Mouse (Mus musculus) gastrocnemius, adult 18-20 months (tissue): ENCODE data around the gene Mgat4c. TPM values are rescaled to one million over a fixed set of nuclear protein-coding genes. Genes with fewer than 3 reads are reported as not detected.
"Not testable (repeated sequence)": the region's sequence is repeated elsewhere in the genome, so short reads cannot be mapped to it uniquely, and the experiment has no call there.

ENCODE experiments used
- DNase-seq: peaks from one replicate; pipeline ENCODE4 v3.0.0; 2021; ENCODE audit warnings: low spot score
- total RNA-seq, 2 experiments: library from RNA; stranded (reverse); gene quantifications; 2 replicates each; pipeline ENCODE4 v1.2.3; 2021

Mgat4c gene
- total RNA-seq, 2 experiments from 2014 or later = not detected

GRCm38 (mm10) chr10:102127340-102127739 is 446.1 kb downstream of the Mgat4c start:
- no peak for DNase-seq

GRCm38 (mm10) chr10:102154865-102155264 is 473.6 kb downstream of the Mgat4c start:
- no peak for DNase-seq

GRCm38 (mm10) chr10:102155853-102156252 is 474.6 kb downstream of the Mgat4c start:
- no peak for DNase-seq

DNA sequence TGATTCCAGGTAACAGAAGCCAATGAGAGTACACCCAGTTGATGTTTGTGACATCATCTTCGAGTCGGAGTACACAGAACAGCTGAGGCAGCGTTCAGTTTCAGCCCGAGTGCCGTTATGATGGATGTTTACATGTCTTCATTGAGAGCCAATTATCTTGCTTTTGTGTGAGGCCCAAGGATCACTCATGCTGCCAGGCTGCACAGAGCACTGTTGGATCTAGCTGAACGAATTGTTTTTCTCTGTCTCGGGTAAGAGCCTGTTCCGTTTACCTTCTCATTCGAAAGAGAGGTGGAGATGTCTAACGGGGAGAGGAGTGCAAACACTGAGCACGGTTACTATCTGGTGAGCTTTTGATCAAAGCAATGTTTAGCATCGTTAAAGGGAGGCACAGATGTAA is 477.5 kb downstream of the Mgat4c start:
- DNase-seq = no peak

DNA sequence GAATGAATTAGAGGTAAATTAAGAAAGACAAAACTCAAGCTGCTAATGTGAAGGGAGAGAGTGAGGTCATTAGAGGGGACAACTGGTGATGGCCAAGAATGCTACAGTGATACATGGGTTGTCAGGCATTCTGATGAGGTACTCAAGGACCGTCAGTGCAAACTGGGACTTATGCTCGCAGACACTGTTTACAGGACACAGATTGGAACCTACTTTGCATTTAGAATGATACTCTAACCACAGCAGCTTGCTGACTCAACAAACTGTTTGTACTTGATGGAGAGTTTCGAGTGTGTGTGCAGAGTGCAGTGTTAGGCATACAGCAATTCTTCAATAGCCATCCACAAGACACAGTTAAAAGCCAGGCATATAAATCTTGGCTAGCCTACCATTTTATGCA is 503.4 kb downstream of the Mgat4c start:
- no peak for DNase-seq

GRCm38 (mm10) chr10:102191646-102192045 is 510.4 kb downstream of the Mgat4c start:
- no peak for DNase-seq

DNA sequence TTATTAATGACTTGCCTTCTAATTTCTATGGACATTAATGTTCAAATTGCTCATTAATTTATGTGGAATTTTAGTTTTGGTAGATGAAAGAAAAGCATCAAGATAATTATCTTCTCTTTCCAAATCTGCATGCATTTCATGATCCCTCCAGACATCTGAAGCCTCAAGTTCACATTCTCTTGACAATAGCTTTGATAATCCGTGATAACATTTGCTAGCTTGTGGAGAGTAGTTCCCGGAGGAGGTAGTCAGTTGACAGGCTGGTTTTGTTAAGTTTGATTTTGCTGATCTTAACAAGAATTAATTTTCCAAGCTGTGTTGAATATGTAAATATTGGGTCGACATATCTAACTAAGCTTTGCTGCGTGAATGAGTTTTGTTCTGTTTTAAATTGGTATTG is 515.6 kb downstream of the Mgat4c start:
- DNase-seq = no peak

- DNase-seq = no peak
These were observed 557.4 kb downstream of the Mgat4c start for GRCm38 (mm10) chr10:102238558-102239211.

GRCm38 (mm10) chr10:102243897-102244296 is 562.6 kb downstream of the Mgat4c start:
- DNase-seq = no peak

DNA sequence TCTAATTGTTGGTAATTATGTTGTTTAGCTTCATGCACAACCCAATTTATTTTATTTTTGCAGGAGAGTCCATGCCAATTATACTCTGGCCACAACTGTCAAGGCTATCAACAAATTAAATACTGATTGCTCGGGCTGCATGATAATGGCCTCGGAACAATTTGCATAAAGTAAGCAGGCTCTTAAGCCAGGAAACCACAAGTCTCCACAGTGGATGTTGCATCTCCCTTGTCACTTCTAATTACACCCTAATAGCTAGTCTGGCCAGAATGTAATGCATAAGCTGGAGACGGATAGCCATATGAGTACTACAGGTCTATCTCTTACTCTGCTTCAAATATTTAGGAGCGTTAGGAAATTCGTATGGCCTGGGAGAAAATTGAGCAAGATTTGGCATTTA is 563.3 kb downstream of the Mgat4c start:
- DNase-seq = no peak

DNA sequence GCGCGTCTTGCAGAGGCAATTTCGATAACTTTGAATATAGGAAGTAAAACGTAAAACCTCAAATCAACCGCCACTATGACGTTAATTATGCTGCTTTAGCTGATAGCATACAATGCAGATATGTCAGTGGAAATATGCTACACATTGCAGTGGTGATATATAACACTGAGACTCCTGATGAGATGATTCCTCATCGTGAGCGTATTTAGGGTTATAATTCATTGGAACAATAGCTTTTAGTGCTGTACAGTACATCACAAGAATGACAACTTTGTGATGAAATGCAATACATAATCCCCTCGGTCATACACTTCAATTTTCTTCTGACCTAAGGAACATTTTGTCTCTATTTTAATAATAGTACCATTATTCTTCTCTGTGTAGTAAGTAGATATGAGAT is 564.0 kb downstream of the Mgat4c start:
- no peak for DNase-seq

DNA sequence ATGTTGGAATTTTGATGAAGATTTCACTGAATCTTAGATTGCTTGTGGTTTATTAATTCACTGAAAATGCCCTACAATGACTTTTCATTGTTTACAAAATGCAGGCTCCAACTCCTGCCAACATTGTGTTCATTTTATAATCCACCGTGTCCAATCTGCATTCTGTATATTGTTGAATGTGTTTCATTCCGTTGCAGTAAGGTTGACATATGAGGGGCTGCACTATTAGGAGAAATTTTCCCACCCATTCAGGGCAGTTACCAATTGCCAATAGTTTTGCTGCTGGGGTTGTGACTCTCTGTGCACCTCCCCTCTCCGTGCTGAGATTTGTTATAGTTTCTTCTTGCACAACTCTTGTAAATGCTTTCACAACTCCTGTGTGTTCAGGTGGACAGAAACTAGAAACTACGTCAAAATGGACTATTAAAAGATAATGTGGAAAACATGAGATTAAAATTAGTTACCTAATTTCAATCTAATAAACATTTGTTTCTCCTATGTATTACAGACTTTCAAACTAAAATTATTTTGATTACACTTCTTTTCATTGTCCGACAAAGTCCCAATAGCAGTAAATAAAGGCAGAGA is 627.7 kb downstream of the Mgat4c start:
- no peak for DNase-seq

DNA sequence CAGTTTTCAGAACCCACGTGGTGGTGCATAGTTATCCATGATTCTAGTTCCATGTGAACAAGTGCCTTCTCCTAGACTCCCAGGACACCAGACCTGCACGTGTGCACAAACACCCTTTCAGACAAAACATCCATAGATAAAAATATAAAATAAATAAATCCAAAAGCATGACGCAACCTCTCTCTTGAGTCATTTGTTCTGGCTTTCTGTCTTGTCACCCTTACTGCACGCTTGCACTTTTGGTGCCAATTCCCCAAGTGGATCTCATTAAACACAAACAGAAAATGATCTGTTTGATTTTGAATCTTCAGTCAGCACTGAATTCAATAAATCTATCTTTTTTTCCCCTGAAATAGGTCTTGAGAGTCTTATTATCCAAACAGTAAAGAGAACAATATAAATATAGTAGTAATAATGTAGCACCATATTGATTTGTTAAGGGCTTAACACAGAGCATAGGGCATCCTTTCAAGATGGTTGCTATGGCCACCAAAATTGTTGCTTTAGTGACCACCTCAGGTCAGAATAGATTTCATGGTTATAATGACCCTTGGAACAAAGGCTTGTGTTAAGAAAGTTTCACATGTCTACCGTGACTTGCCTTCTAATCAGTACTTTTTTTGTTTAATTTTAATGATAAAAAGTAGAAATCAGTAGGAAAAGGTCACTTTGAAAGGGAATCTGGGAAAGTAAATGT is 684.5 kb downstream of the Mgat4c start:
- no peak for DNase-seq

DNA sequence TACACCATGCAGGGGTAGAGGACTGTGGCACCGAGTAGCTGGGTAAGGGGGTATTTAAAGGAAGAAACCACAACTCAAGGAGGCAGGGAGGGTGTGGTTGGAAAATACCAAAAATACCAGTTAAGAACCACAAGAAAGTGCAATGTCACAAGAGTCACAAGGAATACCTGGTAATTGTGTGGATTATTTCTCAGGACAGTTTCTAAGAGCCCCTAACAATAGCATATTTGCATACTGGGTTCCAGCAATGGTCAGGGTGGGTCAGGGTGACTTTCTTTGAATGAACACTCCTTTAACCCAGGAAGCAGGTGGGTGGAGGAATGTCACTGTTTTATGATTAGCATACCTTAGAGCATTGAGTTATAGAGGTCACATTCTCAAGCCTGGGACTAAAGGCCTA is 689.3 kb downstream of the Mgat4c start:
- DNase-seq = no peak

- DNase-seq = no peak
These were observed 690.8 kb downstream of the Mgat4c start for GRCm38 (mm10) chr10:102372111-102372510.

DNA sequence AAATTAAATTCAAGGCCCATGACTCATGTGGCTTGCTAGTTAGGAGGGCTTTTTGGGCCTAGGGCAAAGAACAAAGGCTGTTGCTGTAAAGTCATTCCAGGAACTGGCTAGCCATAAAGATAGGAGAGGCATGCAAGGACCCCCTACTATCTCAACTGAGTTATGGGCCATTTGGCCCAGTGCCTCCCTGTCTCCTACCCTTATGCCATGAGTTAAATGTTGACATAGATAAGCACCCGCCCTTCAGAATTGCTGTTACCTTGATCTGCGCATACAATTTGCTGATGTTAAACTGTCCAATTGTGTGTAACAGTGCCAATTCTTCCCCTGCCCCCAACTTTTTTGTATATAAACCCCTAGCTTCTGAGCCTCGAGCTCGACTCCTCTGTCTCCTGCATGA is 692.8 kb downstream of the Mgat4c start:
- DNase-seq = no peak

GRCm38 (mm10) chr10:102377377-102377776 is 696.1 kb downstream of the Mgat4c start:
- no peak for DNase-seq

- DNase-seq = no peak
These were observed 707.9 kb downstream of the Mgat4c start for GRCm38 (mm10) chr10:102389223-102389622.

DNA sequence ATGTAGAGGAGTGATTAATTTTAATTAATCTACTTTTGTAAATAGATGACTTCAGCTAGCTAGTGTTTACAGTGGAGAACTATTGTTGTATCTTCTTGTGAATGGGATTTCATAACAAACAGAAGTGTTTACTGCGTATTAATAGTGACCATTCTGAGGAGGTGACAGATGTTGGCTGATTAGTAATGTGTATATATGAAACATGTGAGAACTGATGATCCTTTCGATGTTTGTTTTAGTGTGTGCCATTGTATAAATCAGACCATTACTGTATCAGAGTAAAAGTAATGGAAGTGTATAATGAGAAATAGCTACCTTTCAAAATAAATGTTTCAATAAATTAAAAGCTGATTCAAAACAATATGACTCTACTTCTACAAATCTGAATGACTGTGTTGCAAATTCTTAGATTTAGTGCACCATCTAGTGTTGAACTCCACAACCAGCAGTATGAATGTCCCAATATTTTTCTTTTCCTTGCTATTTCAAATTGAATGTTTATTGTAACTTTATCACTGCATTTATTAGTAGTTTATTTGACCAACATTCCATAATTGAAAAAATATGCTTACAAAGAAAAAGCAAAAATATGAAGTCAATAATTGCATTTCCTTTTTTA is 736.5 kb downstream of the Mgat4c start:
- no peak for DNase-seq

GRCm38 (mm10) chr10:102435048-102435447 is 753.8 kb downstream of the Mgat4c start:
- peak; percentile 5 for DNase-seq

GRCm38 (mm10) chr10:102435467-102435866 is 754.2 kb downstream of the Mgat4c start:
- DNase-seq = not testable (repeated sequence)
